Mouse (Mus musculus) adipocyte (in vitro differentiated cells): ENCODE results near the gene Rorc.

Experiments used
- DNase-seq: peaks from one replicate; pipeline ENCODE4 v3.0.0-alpha.2; 2016; ENCODE audit warnings: low spot score

Rorc gene

DNA sequence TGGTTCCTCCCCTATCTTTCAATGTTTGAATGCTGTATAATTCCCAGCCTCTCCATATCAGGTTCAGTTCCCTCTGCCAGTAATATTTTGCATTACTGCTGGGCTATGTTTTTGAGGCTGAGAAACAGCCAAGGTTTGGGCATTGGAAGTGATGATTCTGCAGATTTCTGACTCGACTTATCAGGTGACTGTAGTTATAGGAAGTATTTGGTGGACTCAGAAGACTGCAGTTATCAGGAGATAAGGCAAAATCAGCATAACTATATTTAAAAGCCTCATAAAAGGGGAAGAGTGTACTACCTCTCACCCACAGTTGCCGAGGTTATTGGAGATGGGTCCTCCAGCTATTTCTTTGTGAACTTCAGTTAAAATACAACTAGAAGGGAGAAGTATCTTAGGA is 58.4 kb downstream of the Rorc start:
- DNase-seq = no peak

DNA sequence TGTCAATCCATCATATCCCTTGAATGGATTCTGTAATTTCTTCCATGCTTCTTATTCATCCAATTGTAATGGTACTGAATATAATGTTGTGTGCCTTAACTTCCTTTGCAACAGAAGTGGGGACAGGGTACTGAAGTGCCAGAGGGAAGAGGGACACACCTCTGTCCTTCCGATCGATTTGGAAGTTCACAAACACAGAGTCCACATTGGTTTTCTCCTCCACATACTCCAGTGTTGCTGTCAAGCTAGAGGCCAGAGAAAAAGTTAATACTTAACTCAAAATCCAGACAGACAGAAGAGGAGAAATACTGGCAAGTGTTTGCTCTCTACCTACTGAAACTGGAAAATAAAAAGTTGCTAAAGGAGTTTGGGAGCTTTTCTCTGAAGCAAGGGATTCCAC is 61.7 kb downstream of the Rorc start:
- no peak for DNase-seq

DNA sequence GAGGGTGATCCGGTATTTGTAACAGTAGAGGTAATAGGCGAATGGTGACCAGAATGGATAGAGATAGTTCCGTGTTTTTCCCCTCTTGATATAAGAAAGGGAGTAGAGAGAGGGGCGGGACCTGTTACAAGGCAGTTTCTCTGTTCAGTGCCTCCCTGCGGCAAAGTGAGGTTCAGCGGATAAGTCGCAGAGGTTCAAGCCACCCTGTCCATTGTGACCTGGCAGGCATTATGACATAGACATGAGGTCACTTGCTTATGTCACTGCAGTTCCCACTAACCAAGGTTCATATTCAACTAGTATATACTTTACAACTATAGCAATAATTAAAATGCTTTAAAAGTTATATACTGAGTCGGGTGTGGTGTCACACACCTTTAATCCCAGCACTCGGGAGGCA is 63.8 kb downstream of the Rorc start:
- no peak for DNase-seq

DNA sequence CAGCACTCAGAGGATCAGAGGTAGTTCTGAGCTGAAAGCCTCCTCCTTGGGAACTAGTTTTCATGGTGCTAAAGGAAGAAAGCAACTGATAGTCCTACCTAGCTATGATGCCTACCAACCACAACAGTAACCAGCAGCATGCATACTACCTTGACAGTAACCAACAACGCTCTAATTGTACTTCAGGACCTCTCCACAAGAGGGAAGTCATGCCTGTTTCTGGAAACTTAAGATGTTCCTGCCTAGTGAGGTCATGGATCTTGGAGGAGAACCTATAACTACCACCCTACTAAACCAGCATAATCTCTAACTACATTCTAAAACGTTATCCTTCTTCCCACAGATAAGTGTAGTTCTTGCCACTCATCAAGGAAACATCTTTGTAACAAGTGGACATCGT is 68.6 kb downstream of the Rorc start:
- peak; percentile 53 for DNase-seq

DNA sequence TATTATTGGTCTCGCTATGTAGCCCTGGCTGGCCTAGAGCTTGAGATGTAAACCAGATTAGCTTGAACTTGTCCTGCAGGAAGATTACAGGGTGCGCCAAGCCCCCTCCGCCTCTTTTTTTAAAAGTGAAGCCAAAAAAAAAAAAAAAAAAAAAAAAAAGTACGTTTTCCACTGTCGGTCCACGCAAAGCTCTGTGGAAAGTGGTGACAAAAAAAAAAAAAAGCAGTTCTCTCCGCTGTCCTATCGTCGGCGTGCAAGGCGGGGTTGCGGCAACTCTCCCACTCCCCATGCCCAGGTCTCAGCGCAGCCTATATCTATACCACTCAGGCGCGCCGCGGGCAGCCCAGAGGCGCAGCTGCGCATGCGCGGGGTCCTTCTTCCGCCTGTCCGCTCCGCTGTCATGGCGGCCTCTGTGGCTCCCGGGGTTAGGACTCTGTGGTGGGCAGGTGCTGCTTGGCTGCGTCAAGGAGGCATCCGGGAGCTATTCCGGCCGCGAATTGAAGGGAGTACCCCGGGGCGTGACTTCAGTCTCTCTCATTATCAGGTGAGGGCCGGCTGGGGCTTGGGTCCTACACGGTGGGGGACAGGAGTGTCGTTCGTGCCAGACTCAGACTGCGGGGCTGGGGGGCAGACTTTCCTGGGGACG is 70.5 kb downstream of the Rorc start, which contains the start of gene Mrpl9:
Gene Mrpl9 (plus strand): TSS at position 368 of the 646 bp plus-strand sequence.
- DNase-seq = peak; percentile 93

DNA sequence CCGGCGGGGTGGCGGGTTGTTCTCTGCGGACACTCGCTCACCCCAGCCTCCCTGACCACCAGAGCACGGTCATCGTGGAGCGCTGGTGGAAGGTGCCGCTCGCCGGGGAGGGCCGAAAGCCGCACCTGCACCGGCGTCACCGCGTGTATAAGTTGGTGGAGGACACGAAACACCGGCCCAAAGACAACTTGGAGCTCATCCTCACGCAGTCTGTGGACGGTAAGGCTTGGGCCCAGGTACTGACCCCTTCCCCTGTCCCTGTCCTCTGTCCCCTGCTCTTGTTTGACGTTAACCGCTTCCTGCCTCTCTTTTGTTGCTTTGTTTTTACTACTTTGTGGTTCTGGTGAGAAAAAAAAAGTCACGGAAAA is 71.0 kb downstream of the Rorc start, which contains the start of gene Oaz3:
Gene Oaz3 (minus strand): TSS at position 319 of the 368 bp plus-strand sequence.
- DNase-seq = peak; percentile 17
